25 mouse cellular contexts compared by ENCODE assay signal in genomic region chr19:58068958-58069357, GRCm38 (mm10).
"Had no signal": no experiment of that assay in that cellular context is flagged by ENCODE, and none has a peak within 500 bp of the region (broad histone marks: within the 10 kb centered on the region; RNA-seq: fewer than 3 reads in every experiment).

No protein-coding gene starts in this region.

- H3K36me3 ChIP-seq: heart, embryonic 13.5 days; heart, embryonic 15.5 days; hindbrain, embryonic 10.5 days; hindbrain, embryonic 13.5 days; hindbrain, embryonic 15.5 days; limb, embryonic 15.5 days; liver, embryonic 12.5 days had no signal

- ATAC-seq: forebrain, embryonic 16.5 days; hindbrain, postnatal 0 days; liver, embryonic 12.5 days had no signal

- H3K27ac ChIP-seq: heart, adult 2 months; heart, embryonic 13.5 days; heart, embryonic 15.5 days; hindbrain, embryonic 10.5 days; hindbrain, embryonic 13.5 days; hindbrain, embryonic 15.5 days; hindbrain, postnatal 0 days; limb, embryonic 13.5 days; limb, embryonic 15.5 days; liver, embryonic 12.5 days had no signal

- H3K9me3 ChIP-seq: heart, embryonic 13.5 days; heart, embryonic 15.5 days; hindbrain, embryonic 10.5 days; hindbrain, embryonic 13.5 days; hindbrain, embryonic 15.5 days; limb, embryonic 13.5 days; limb, embryonic 15.5 days; liver, embryonic 12.5 days had no signal

- H3K4me3 ChIP-seq: heart, adult 2 months; heart, embryonic 13.5 days; heart, embryonic 15.5 days; hindbrain, embryonic 10.5 days; hindbrain, embryonic 13.5 days; hindbrain, embryonic 15.5 days; limb, embryonic 13.5 days; limb, embryonic 15.5 days; liver, embryonic 12.5 days had no signal

- H3K27me3 ChIP-seq: heart, embryonic 13.5 days; heart, embryonic 15.5 days; hindbrain, embryonic 13.5 days; hindbrain, embryonic 15.5 days; limb, embryonic 13.5 days; limb, embryonic 15.5 days; liver, embryonic 12.5 days had no signal

- H3K9ac ChIP-seq: heart, embryonic 13.5 days; heart, embryonic 15.5 days; hindbrain, embryonic 13.5 days; hindbrain, embryonic 15.5 days; limb, embryonic 13.5 days; limb, embryonic 15.5 days; liver, embryonic 12.5 days had no signal

- H3K4me1 ChIP-seq: limb, embryonic 13.5 days had no signal

- DNase-seq: gastrocnemius, postnatal 14 days; gastrocnemius, postnatal 36 days; heart, adult 11 months; heart, adult 2 months; heart, postnatal 14 days; heart, postnatal 4 days; kidney, adult 11 months; kidney, adult 2 months; kidney, adult 9 months; kidney, postnatal 14 days; kidney, postnatal 36 days; layer of hippocampus, adult 9-11 months; layer of hippocampus, postnatal 36 days; left cerebral cortex, postnatal 4 days had no signal

- H3K4me2 ChIP-seq: heart, embryonic 11.5 days; heart, embryonic 13.5 days; heart, embryonic 15.5 days; hindbrain, embryonic 13.5 days; hindbrain, embryonic 15.5 days; limb, embryonic 13.5 days; limb, embryonic 15.5 days; liver, embryonic 12.5 days had no signal
